Mouse (Mus musculus): ENCODE measurements around the gene Gm12184. TPM values are rescaled to one million over a fixed set of nuclear protein-coding genes. Genes with fewer than 3 reads are reported as not detected.
A peak's percentile ranks its signal among the peaks of the same experiment; 100 is the strongest.
"Not testable (repeated sequence)": the region's sequence is repeated elsewhere in the genome, so short reads cannot be mapped to it uniquely, and the experiment has no call there.

Gene Gm12184
- total RNA-seq, 2 experiments from 2014 or later: 0.98 to 1.4 TPM

DNA sequence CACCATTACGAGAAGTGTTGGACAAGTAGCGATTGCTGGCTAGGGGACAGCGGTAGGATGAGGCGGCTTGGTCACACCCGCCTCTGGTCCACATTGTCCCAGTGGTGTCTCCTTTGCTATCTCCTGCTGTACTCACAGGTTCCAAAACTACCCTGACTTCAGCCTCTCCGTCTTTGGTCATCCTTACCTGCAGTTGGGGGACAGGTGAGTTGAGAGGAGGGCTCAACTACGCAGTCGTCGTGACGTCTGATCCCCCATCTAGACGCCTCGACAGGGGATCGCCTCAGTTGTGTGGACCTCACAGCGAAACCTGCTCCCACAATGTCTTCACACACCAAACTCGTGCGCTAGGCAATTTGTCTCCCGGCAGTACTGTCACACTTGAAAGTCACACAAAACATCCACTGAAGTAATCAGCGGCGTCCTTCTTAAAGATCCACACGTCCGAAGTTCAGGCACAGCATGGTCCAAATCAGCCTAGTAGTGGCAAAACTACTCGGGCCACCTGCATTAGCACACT is 2.1 kb downstream of the Gm12184 start:
- peak in 1 of 2 experiments; percentile 13 for DNase-seq (ENCODE audit: low spot score in 2 of 2)

GRCm38 (mm10) chr11:48823536-48823972 is 2.9 kb downstream of the Gm12184 start:
- DNase-seq (ENCODE audit: low spot score in 2 of 2): peak; percentile 42 to 65

DNA sequence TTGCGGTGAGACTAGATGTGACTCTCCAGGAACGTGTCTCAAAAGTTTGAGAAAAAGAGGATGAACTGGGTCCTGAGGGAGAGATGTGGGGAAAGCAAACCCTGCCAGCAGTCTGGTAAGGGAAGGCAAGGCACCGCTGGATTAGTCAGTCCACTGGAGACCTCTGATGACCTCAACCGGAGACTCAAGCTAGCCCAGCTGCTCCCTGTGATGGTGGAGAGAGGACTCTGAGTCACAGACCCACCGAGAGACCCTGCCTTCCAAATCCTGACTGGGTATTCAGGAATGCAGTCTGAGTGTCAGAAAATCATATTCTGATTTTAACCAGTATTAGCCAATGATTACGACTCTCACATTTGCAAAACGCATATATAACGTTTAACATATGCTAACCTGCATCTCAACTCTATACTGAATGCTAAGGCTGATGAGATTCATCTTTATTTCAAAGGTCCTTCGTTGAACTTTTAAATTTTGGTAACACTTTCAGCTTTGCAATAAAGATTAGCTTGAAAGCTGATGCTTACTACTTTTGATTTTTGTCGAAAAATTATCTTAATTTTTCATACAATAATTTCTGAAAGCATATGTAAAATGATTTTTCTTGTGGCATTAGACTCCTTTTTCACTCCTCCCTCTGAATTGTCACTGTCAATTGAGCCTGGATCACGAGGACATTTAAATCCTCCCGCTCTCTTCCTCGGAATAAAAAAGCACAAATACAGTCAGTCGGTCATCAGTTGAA is 3.5 kb downstream of the Gm12184 start:
- peak in 1 of 2 experiments; percentile 8 for DNase-seq (ENCODE audit: low spot score in 2 of 2)

DNA sequence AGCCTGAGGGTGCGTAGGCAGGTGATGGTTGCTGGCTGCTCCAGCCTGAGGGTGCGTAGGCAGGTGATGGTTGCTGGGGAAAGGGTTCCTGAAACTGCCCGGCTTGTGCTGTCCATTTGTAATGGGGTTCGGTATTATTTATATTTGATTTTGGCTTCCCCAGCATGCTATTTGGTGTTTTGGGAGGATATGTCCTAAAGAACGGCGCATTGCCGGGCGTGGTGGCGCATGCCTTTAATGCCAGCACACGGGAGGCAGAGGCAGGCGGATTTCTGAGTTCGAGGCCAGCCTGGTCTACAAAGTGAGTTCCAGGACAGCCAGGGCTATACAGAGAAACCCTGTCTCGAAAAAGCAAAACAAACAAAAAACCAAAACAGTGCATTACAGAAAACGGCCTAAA is 5.2 kb downstream of the Gm12184 start:
- DNase-seq (ENCODE audit: low spot score in 2 of 2): not testable (repeated sequence)

DNA sequence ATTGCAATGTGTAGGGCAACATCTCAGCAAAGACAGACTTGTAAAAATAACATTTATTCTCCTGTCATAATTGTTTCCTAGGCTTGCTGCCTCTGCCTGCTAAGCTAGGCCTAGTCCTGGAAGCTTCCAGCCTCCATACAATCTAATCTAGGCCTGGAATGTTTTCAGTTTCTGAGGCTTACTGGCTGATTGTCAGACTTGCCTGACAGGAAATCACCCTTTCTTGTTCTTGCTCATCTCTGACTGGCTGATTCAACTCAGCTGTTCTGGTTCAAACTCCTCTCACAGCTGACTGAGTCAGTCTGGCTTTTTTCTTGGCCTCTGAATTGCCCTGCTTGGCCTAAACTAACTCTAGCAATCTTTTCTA is 6.2 kb downstream of the Gm12184 start:
- DNase-seq (ENCODE audit: low spot score in 2 of 2): no peak

DNA sequence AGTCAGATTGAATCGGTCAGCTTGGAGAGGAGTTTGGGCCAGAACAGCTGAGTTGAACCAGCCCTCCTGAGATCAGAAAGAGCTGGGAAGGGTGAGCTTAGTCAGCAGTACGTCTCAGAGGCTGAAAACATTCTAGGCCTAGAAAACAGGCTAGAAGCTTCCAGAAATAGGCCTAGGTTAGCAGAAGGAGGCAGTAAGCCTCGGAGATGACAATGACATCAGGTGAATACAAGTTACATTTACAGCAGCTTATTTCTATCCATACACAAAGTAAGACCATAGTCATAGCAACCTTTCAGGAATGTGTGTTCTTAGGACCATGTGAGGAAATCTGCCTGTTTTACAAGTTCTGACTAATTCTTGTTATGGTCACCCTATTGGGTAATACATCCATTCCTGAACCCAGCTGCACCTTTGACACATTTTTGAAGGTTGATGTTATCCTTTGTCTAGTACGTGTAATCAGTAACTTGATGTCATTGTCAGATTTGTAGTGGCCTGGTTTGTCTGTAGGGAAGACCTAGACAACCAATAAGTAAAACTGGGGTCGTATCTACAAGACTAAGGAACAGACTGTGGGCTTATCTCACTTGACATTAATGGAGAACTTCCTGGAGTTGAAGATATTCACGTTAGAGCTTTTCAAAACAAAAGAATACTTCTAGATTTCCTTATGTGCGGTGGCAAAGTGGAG is 6.7 kb downstream of the Gm12184 start:
- no peak for DNase-seq (ENCODE audit: low spot score in 2 of 2)

GRCm38 (mm10) chr11:48818346-48818745 is 8.1 kb downstream of the Gm12184 start:
- peak; percentile 75 to 85 for DNase-seq (ENCODE audit: low spot score in 2 of 2)

GRCm38 (mm10) chr11:48817794-48818193 is 8.7 kb downstream of the Gm12184 start:
- peak in 1 of 2 experiments; percentile 12 for DNase-seq (ENCODE audit: low spot score in 2 of 2)

DNA sequence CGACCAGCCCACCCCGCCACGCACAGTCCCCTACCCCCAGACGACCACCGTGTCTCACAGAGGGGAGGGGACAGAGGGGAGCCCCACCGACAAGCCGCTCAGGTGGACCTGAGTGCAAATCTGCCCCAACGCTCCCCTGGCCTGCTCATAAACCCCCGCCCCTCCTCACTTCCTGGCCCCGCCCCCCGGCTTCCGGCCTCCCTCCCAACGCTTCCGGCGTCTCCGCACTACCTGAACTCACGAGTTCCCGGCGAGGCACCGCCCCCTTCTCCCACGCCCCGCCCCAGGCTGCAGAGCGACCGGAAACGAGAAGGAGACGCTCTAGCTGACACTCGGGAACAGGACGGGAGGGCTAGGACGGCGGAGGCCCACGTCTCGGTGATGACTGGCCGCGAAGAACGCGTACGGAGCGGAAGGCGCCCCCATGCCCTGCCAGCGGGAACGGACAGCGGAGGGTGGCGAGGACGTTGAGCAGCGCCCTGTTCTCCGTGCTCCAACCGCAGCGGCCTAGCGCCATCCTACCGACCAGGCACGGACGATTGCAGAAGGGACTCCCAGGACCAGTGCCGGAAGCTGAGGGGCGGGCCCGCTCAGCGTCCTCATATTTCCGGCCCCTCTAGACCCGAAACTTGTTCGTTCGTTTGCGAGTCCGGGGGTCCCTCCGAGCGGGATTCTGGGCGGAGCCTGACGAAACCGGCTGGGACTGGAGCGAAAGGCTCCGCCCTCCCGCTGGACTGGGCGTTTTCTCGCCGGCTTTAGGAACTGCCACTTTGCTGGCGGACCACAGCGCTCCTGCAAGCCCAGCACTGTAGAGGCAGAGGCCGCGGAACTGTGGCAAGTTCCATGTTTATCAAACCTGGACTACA is 9.4 kb downstream of the Gm12184 start, which contains the start of gene Trim41:
Trim41 (minus strand) TSS at position 554 of the 866 bp plus-strand sequence.
- peak; percentile 98 for DNase-seq (ENCODE audit: low spot score in 2 of 2)

- DNase-seq (ENCODE audit: low spot score in 2 of 2): peak; percentile 59 to 62
Measured at GRCm38 (mm10) chr11:48816281-48816781, 10.1 kb downstream of the Gm12184 start.

DNA sequence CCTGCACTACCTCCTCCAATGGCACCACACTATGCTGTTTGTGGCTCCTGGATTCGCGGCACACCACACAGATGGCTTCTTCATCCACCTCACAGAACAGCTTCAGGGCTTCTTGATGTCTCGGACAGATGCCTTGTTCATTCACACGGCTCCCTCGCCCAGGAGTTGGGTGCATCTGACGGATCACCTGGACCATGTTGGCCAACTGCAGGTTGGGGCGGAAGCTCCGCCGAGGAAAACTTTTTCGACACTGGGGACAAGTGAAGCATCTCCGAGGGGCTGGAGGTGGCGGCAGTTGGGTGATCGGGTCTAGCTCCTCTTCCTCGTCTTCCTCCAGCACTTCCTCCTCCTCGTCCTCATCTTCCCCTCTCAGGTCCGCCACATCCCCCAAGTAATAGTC is 10.6 kb downstream of the Gm12184 start:
- peak; percentile 21 to 28 for DNase-seq (ENCODE audit: low spot score in 2 of 2)

DNA sequence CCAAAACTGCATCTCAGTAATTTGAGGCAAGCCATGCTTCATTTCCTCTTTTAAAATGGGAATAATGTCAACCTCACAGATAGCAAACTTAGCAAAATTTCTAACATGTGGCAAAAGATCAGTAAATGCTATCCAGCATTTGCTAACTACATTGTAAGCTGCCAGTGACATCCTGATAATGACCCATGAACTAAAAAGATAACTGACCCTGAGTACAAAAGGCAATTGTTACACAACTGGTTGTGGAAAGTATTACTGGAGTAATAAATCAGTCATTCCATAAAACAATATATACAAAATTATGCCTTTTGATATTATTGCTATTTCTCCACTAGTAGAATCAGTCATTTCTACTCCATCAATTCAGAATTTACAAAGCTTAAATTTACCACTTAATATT is 12.7 kb downstream of the Gm12184 start:
- DNase-seq (ENCODE audit: low spot score in 2 of 2): no peak

- DNase-seq (ENCODE audit: low spot score in 2 of 2): no peak
Measured at GRCm38 (mm10) chr11:48810142-48810541, 16.3 kb downstream of the Gm12184 start.

DNA sequence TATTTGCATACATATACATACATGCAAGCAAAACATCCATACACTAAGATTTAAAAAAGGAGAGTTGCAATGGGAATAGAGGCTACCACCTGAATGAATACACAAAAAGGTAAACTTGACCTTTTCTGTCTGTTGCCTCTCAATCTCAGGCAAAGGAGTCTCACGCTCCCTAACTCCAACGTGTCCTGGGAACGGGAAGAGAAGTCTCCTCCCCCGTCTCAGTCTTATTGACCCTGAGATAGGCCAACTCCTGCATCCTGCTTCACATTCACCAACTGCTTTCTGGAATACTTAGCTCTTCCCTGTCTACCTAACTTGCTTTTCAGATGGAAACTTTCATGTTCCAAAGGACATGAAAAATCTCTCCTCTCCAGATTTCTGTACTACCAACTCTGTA is 17.0 kb downstream of the Gm12184 start:
- no peak for DNase-seq (ENCODE audit: low spot score in 2 of 2)

GRCm38 (mm10) chr11:48808737-48809433 is 17.6 kb downstream of the Gm12184 start:
- peak; percentile 27 to 33 for DNase-seq (ENCODE audit: low spot score in 2 of 2)

- DNase-seq (ENCODE audit: low spot score in 2 of 2): no peak
Measured at GRCm38 (mm10) chr11:48808304-48808646, 18.2 kb downstream of the Gm12184 start.

DNA sequence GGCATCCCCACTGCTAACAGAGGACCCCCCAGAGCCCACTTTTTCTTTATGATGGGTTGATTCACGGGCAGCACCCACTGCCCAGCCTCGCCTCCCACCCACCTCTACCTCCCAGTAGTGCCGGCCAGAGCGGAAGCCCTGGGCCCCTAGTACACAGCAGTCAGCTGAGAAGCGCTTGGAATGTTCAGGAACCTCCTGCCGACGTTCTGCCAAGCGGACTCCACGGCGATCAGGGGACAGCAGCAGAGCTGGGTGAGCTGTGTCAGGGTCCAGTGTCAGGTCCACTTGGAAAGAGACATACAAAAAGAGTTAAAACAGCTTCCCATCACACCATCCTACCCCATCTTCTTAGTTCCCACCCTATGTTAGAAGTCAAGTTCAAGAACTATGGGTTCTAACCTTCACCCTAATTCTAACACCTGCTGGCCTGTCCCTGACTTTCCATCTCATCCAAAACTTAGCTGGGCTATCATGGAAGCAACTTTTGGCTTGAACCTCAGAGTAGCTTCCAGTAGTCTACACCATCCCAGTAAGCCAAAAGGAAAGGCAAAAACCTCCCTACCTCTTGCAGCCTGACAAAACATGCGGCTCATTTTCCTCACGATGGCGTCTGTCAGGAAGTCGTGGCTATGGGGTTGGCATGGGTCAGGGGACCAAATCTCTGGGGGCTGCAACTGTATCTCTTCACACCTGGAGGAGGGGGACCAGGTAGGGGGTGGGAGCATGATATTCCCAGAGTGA is 18.7 kb downstream of the Gm12184 start:
- DNase-seq (ENCODE audit: low spot score in 2 of 2): no peak

DNA sequence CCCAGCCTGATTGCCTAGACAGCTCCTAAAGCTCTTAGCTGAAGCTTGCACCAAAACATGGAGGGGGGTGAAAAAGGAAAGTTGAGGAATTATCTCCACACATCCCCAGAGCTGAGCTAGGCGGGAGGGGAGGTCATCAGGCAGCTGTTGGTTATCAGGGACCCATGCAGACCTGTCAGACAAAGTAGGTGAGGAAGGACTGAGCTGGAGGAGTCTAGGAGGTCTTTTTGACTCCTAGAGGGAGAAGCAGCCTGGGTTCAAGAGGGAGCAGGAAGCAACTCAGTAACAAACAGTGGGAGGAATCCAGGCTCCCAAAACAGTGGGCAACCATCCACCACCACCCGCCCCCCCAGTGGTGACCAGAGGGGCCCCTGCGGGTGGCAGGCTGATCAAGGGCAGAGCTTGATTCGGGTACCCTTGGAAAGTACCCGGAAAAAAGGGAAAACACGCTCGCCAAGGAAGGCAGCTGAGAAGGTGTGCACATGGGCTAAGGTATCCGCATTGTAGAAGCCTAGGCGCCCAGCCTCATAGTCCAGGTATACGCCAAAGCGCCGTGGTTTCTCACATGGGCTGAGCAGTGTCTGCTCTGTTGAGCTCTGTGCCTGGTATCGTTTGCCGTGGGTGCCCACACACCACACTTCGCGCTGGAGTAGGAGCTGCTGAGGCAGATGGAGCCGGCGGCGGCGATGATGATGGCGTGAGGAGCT is 19.4 kb downstream of the Gm12184 start:
- DNase-seq (ENCODE audit: low spot score in 2 of 2): peak; percentile 37 to 49

- DNase-seq (ENCODE audit: low spot score in 2 of 2): no peak
Measured at GRCm38 (mm10) chr11:48804922-48805321, 21.5 kb downstream of the Gm12184 start.

Data from layer of hippocampus, postnatal 10 days (tissue).